Mouse (Mus musculus) A20 (cell line): ENCODE results near the gene Hmga1.

ENCODE experiments used
- DNase-seq: peaks from one replicate; pipeline ENCODE4 v3.0.0-alpha.2; 2011; ENCODE audit warnings: low read depth, low spot score

The Hmga1 gene

DNA sequence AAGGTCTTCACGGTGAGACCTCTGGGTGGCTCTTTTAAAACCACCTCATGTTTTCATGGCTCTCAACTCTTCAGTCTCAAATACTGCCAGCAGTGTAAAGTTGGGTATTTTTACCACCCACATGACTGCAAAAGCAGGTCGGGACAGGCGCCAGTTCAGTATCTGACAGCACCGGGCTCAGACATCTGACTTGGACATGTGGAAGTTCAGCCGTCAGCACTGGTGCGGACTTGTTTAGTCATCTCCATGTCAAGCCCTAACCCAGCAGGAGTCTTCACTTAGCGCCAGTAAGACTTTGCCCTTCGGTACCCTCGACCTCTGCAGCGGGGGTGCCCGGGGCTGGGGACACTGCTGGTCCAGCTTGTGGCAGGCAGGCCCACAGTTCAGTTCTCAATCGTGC lies 31.0 kb downstream of the Hmga1 start:
- no peak for DNase-seq

GRCm38 (mm10) chr17:27588231-27588630 lies 31.9 kb downstream of the Hmga1 start:
- DNase-seq, result no peak

DNA sequence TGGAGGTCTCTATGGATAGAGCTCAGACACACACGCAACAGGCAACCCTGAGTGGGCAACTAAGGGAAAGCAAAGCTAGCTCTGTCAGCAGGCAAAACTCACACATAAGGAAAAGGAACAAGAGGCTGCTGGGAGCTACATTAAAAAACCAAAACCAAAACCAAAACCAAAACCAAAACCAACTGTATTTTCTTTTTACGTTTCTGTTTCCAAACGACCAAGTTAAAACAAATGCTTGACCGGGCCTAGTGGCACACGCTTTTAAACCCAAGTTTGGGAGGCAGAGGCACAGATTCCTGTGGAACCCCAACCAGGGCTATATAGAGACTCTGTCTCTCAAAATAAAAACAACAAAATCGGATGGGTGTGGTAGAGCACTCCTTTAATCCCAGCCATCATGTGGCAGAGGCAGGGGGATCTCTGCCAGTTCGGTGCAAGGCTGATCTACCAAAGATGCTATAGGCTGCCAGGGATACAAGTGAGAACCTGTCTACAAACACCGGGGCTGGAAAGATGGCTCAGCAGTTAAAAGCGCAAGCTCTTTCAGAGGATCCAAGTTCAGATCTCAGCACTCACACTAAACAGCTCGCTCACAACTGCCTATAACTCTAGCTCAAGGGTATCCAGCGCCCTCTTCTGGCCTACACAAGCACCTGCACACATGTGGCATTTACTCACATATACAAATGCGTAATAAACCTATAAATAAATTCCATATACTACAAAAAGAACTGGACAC lies 35.7 kb downstream of the Hmga1 start:
- DNase-seq, result peak; percentile 27

DNA sequence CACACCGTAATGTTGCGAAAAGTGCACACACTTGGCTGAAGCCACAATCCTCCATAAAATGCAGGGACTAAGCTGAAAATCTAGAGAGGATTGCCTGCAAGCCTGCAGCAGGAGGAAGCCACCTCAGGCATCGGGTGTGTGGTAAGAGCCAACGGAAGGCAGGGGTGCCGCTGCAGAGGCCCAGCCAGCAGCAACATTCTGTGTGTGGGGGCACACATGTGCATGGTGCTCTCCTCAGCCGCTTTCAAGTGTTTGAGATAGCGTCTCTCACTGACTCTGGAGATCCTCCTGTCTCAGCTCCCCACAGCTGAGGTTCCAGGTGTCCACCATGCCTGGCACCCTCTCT lies 36.2 kb downstream of the Hmga1 start:
- DNase-seq, result no peak

GRCm38 (mm10) chr17:27595659-27596375 lies 39.5 kb downstream of the Hmga1 start:
- no peak for DNase-seq

GRCm38 (mm10) chr17:27596376-27597190 lies 40.3 kb downstream of the Hmga1 start:
- DNase-seq, result no peak

GRCm38 (mm10) chr17:27600286-27600685 lies 44.0 kb downstream of the Hmga1 start:
- DNase-seq, result no peak

- no peak for DNase-seq
These were observed 44.6 kb downstream of the Hmga1 start for GRCm38 (mm10) chr17:27600869-27601268.

GRCm38 (mm10) chr17:27603036-27603435 lies 46.7 kb downstream of the Hmga1 start:
- no peak for DNase-seq

DNA sequence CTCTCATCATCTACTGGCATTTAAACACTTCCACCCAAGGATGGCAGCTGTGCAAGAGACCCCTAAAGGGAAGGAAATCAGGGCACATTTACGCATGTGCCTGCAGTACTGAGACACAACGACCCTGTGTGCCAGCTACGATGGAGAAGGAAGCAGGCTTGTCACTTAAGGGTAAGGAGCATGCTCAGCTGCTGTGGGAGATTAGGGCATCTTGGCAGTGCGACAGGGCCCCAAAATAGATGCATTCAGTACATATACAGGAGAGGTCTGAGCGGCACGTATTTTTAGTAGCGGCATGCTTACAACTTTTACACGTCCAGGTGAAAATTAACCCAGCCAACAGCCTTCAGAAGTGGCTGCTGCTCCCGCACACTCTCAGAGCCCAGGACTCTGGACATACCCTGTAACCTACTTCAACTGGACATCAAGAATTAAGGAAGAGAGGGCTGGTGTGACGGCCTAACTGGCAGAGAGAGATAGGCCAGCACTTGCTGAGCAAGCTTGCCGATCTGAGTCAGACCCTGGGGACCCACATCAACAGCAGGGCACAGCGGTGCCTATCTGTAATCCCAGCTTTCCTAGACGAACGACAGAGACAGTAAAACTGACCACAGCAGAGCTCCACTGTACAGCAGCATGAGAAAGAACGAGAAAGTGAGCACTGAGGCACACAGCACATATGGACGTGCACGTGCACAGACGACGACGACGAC lies 47.4 kb downstream of the Hmga1 start:
- no peak for DNase-seq

DNA sequence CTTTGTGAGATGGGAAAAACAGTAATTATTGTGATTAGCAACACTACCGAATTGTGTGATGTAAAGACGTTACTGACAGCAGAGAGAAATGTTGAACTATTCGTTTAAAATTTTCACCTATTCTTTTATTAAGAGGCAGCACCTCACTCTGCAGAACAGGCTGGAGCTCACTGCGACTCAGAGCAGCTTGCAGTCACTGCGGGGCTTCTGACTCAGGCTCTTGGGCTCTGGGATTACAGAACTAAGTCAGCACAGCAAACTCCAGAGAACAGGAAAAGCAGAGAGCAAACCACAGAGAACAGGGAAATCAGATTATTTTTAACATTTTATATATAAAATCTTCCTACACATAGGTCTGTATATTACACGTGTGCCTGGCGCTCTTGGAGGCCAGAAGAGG lies 53.3 kb downstream of the Hmga1 start:
- no peak for DNase-seq

- DNase-seq, result no peak
These were observed 54.6 kb downstream of the Hmga1 start for GRCm38 (mm10) chr17:27610679-27611518.

GRCm38 (mm10) chr17:27611519-27611884 lies 55.2 kb downstream of the Hmga1 start:
- no peak for DNase-seq

DNA sequence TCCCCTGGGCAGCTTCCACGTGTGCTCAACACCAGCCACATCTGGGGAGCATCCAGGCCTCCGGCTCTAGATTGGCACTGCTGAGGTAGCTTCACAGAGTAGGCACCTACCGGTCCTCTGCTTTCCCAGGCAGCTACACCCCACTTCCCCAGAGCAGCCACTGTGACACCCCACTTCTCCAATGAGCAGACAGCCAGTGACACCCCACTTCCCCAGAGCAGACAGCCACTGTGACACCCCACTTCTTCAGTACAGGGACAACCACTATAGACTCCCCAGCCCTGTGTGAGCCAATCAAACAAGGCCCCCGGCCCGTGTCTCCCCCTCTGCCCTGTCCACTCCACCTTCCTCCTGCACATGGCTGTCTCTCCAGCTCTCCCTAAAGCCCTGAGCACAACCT lies 55.7 kb downstream of the Hmga1 start:
- no peak for DNase-seq

GRCm38 (mm10) chr17:27613016-27613415 lies 56.7 kb downstream of the Hmga1 start:
- DNase-seq, result no peak
